Mouse (Mus musculus): ENCODE results near the gene Hdac9.

DNA sequence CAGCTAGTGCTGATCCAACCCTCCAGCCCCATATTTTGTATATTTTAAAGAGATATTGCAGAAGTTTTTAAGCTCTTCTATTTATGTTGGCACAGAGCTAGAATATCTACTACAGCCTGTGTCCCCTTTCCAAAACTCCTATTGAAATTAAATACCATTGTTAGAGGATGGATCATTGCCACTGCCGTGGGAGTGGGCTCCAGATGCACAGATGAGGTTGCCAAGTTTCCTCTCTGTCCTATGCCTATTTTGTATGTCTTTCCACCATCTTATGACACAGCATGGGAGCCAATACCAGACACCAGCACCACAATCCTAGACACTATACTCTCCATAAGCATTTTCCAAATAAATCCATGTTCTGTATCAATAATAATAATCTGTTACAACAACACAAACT is 743.9 kb downstream of the Hdac9 start:
- no peak for TF ChIP-seq CTCF (IDR thresholded peaks at IDR 0.05; ENCODE audit: borderline replicate concordance, insufficient read depth, low read length)
- no peak for TF ChIP-seq POLR2A (IDR thresholded peaks at IDR 0.05; ENCODE audit: low read depth, low read length)
